Mouse (Mus musculus) heart, postnatal 0 days (tissue): ENCODE results near the gene Olfr784. TPM values are rescaled to one million over a fixed set of nuclear protein-coding genes. Genes with fewer than 3 reads are reported as not detected.
"Not testable (repeated sequence)": the region's sequence is repeated elsewhere in the genome, so short reads cannot be mapped to it uniquely, and the experiment has no call there.

ENCODE experiments used
- ATAC-seq: fragments of 200-750 bp; cut with Nextera tagmentation; 2 replicates; pipeline ENCODE4 v1.8.0; 2017; ENCODE audit warnings: low read depth, moderate number of reproducible peaks, moderate library complexity; ENCODE audit not compliant: insufficient read depth
- DNase-seq: peaks from one replicate; pipeline ENCODE4 v3.0.0-alpha.2; 2016; ENCODE audit warnings: low spot score
- H3K27ac ChIP-seq: fragments of 300-500 bp; sonication (generic); 2 replicates; pipeline ENCODE4 v1.5.1; 2014; ENCODE audit warnings: low read depth, mild to moderate bottlenecking
- H3K27me3 ChIP-seq: fragments of 300-500 bp; sonication (generic); 2 replicates; pipeline ENCODE4 v1.6.1; 2014; ENCODE audit warnings: low read length, mixed read lengths; ENCODE audit not compliant: control insufficient read depth, insufficient read depth
- H3K36me3 ChIP-seq: fragments of 300-500 bp; sonication (generic); replicated peaks from 2 replicates; pipeline ENCODE4 v1.6.1; 2014; ENCODE audit warnings: low read length, mixed read lengths; ENCODE audit not compliant: control insufficient read depth, insufficient read depth
- H3K4me1 ChIP-seq: fragments of 300-500 bp; sonication (generic); 2 replicates; pipeline ENCODE4 v1.6.1; 2014; ENCODE audit warnings: antibody characterized with exemption; ENCODE audit not compliant: control insufficient read depth, insufficient read depth
- H3K4me2 ChIP-seq: fragments of 300-500 bp; sonication (generic); 2 replicates; pipeline ENCODE4 v1.6.1; 2014; ENCODE audit warnings: low read depth, mild to moderate bottlenecking, low read length, moderate library complexity
- H3K4me3 ChIP-seq: fragments of 300-500 bp; sonication (generic); 2 replicates; pipeline ENCODE4 v1.5.1; 2014; ENCODE audit warnings: low read depth, low read length
- H3K9ac ChIP-seq: fragments of 300-500 bp; sonication (generic); replicated peaks from 2 replicates; pipeline ENCODE4 v1.6.1; 2014; ENCODE audit warnings: low read depth, low read length, mixed read lengths
- H3K9me3 ChIP-seq: fragments of 300-500 bp; sonication (generic); replicated peaks from 2 replicates; pipeline ENCODE4 v1.6.1; 2016; ENCODE audit warnings: low read length; ENCODE audit not compliant: control insufficient read depth
- CTCF ChIP-seq: IDR thresholded peaks from 2 replicates; pipeline ENCODE4 v1.5.1; 2016; ENCODE audit warnings: antibody characterized with exemption, control low read depth, low read depth
- EP300 ChIP-seq: IDR thresholded peaks from 2 replicates; pipeline ENCODE4 v1.6.1; 2016; ENCODE audit warnings: antibody characterized with exemption, low read depth
- WGBS: fragments of 180-500 bp; shearing (Covaris S2); extraction: QIAGEN DNeasy Blood & Tissue Kit; methylation state at CpG from one replicate; pipeline ENCODE4 v1.1.7; 2014; 5-methylcytosine and 5-hydroxymethylcytosine counted together
- polyA plus RNA-seq: library from polyadenylated mRNA; unstranded; fragments of >200 nt; fragmentation: Nextera tagmentation; extraction: Ambion mirVana; gene quantifications from 2 replicates; pipeline ENCODE4 v1.2.1, GENCODE M21; 2015
- total RNA-seq: library from RNA; depleted of rRNA; stranded (reverse); fragments of >200 nt; gene quantifications from 2 replicates; pipeline ENCODE4 v1.2.3, GENCODE M21; 2014; ENCODE audit warnings: low replicate concordance; rRNA removed

The Olfr784 gene
- total RNA-seq (0.27 TPM in 1 of 2 replicates, not detected in the other), polyA plus RNA-seq (not detected in 2 replicates)

GRCm38 (mm10) chr10:129383783-129384182, at the start of gene Olfr784:
Olfr784 (plus strand) TSS chr10:129384083.
- no peak for DNase-seq
- no peak within 1 kb of the TSS for H3K27ac ChIP-seq
- no peak within 1 kb of the TSS for H3K9ac ChIP-seq
- no peak within 1 kb of the TSS for H3K4me3 ChIP-seq
- ATAC-seq = no peak
- no peak within 1 kb of the TSS for H3K4me2 ChIP-seq
- no peak for TF ChIP-seq EP300
- TF ChIP-seq CTCF = no peak
- no peaks in the 10 kb centered on the region for H3K27me3 ChIP-seq
- H3K4me1 ChIP-seq = no peaks in the 10 kb centered on the region
- no peaks in the 10 kb centered on the region for H3K9me3 ChIP-seq
- H3K36me3 ChIP-seq = no peaks in the 10 kb centered on the region

GRCm38 (mm10) chr10:129348550-129348949, 35.3 kb upstream of the Olfr784 start, which contains the start of gene Olfr782:
Olfr782 (plus strand) TSS chr10:129348850.
- TF ChIP-seq EP300 = no peak
- TF ChIP-seq CTCF = no peak
- DNase-seq = no peak
- Histone ChIP-seq H3K4me3 (no peak within 1 kb of the TSS), H3K27ac (no peak within 1 kb of the TSS), H3K9me3 (no peaks in the 10 kb centered on the region), H3K4me1 (no peaks in the 10 kb centered on the region), H3K36me3 (no peaks in the 10 kb centered on the region), H3K27me3 (no peaks in the 10 kb centered on the region), H3K4me2 (no peak within 1 kb of the TSS), H3K9ac (no peak within 1 kb of the TSS)
- 90% methylated on average over 3 of the region's 3 CpGs for WGBS
- no peak for ATAC-seq

- H3K4me1 ChIP-seq, H3K27me3 ChIP-seq, H3K4me2 ChIP-seq, H3K9ac ChIP-seq, ATAC-seq, H3K4me3 ChIP-seq, H3K9me3 ChIP-seq, DNase-seq, H3K36me3 ChIP-seq, H3K27ac ChIP-seq: not testable (repeated sequence)
- WGBS = 48% methylated on average over 2 of the region's 2 CpGs
Measured at GRCm38 (mm10) chr10:129352475-129352874, 31.4 kb upstream of the Olfr784 start.

GRCm38 (mm10) chr10:129356496-129356895, 27.4 kb upstream of the Olfr784 start:
- WGBS = 72% methylated on average over 4 of the region's 4 CpGs
- not testable (repeated sequence) for H3K27me3 ChIP-seq, H3K36me3 ChIP-seq, ATAC-seq, H3K9ac ChIP-seq, H3K9me3 ChIP-seq, H3K4me3 ChIP-seq, H3K4me1 ChIP-seq, H3K4me2 ChIP-seq, DNase-seq, H3K27ac ChIP-seq

- H3K4me3 ChIP-seq = no peak overlapping the region
- no peaks in the 10 kb centered on the region for H3K36me3 ChIP-seq
- no peak overlapping the region for H3K27ac ChIP-seq
- TF ChIP-seq CTCF = no peak
- H3K27me3 ChIP-seq = no peaks in the 10 kb centered on the region
- no peak for ATAC-seq
- H3K4me1 ChIP-seq = no peaks in the 10 kb centered on the region
- H3K9me3 ChIP-seq = no peaks in the 10 kb centered on the region
- no peak for DNase-seq
- no peak overlapping the region for H3K4me2 ChIP-seq
- H3K9ac ChIP-seq = no peak overlapping the region
- 65% methylated on average over 5 of the region's 5 CpGs for WGBS
Measured at GRCm38 (mm10) chr10:129357307-129357706, 26.6 kb upstream of the Olfr784 start.

- ATAC-seq, H3K4me1 ChIP-seq, H3K9me3 ChIP-seq, H3K36me3 ChIP-seq, H3K27me3 ChIP-seq, DNase-seq, H3K27ac ChIP-seq, H3K4me2 ChIP-seq, H3K9ac ChIP-seq, H3K4me3 ChIP-seq: not testable (repeated sequence)
- 74% methylated on average over 5 of the region's 5 CpGs for WGBS
Measured at GRCm38 (mm10) chr10:129374051-129374450, 9.8 kb upstream of the Olfr784 start.
